Mouse (Mus musculus): ENCODE results near the gene Evc.

GRCm38 (mm10) chr5:37244666-37245242 lies 91.9 kb downstream of the Evc start:
- TF ChIP-seq POLR2A (IDR thresholded peaks at IDR 0.05; ENCODE audit: insufficient read depth, low read length) (no peak), CTCF (IDR thresholded peaks at IDR 0.05; ENCODE audit: low read depth, low read length) (no peak), EP300 (IDR thresholded peaks at IDR 0.05; ENCODE audit: insufficient read depth, low read depth, low read length) (no peak)

Data from ES-Bruce4 (cell line).